Mouse (Mus musculus) adrenal gland (tissue): ENCODE measurements at regions not wholly inside any gene's neighbourhood (a gene's known extent, or its start where the extent isn't known, plus 50 kb on each side); places are given as distances from the start of the nearest gene placed in this dataset.

Experiments
- intact Hi-C: fragments of 180-260 bp; cut with DNase I; formaldehyde crosslinking; loops from one replicate; pipeline ENCODE4 v1.15.1; 2025

GRCm38 (mm10) chr16:78247189-78247588 is 54.1 kb upstream of the Cxadr start:
- intact Hi-C loops, result no loop called here

GRCm38 (mm10) chr16:78242678-78243077 is 58.6 kb upstream of the Cxadr start:
- intact Hi-C loops, result no loop called here

GRCm38 (mm10) chr16:78240152-78240551 is 61.1 kb upstream of the Cxadr start:
- intact Hi-C loops, result no loop called here

- intact Hi-C loops, result no loop called here
These were observed 63.1 kb upstream of the Cxadr start for GRCm38 (mm10) chr16:78238052-78238701.

- intact Hi-C loops, result no loop called here
These were observed 63.6 kb upstream of the Cxadr start for GRCm38 (mm10) chr16:78237641-78238051.

- intact Hi-C loops, result no loop called here
These were observed 64.3 kb upstream of the Cxadr start for GRCm38 (mm10) chr16:78236746-78237640.

GRCm38 (mm10) chr16:78232205-78232604 is 69.1 kb upstream of the Cxadr start:
- intact Hi-C loops, result no loop called here

GRCm38 (mm10) chr16:78229013-78229412 is 72.3 kb upstream of the Cxadr start:
- intact Hi-C loops, result no loop called here

GRCm38 (mm10) chr16:78222377-78222776 is 78.9 kb upstream of the Cxadr start:
- intact Hi-C loops, result no loop called here

- intact Hi-C loops, result no loop called here
These were observed 79.5 kb upstream of the Cxadr start for GRCm38 (mm10) chr16:78221781-78222180.

- intact Hi-C loops, result no loop called here
These were observed 83.7 kb upstream of the Cxadr start for GRCm38 (mm10) chr16:78217633-78218032.

- intact Hi-C loops, result no loop called here
These were observed 84.4 kb upstream of the Cxadr start for GRCm38 (mm10) chr16:78216752-78217351.

GRCm38 (mm10) chr16:78211687-78212086 is 89.6 kb upstream of the Cxadr start:
- intact Hi-C loops, result no loop called here

GRCm38 (mm10) chr16:78208321-78208720 is 93.0 kb upstream of the Cxadr start:
- intact Hi-C loops, result no loop called here

- intact Hi-C loops, result no loop called here
These were observed 97.0 kb upstream of the Cxadr start for GRCm38 (mm10) chr16:78204332-78204731.

- intact Hi-C loops, result no loop called here
These were observed 101.1 kb upstream of the Cxadr start for GRCm38 (mm10) chr16:78200044-78200830.

GRCm38 (mm10) chr16:78199252-78199651 is 102.0 kb upstream of the Cxadr start:
- intact Hi-C loops, result loop anchor here (2.0 to 5.0 kb wide), 4 partner anchors 118 to 438 kb away; no protein-coding TSS in a partner anchor

GRCm38 (mm10) chr16:78198642-78199121 is 102.6 kb upstream of the Cxadr start:
- intact Hi-C loops, result loop anchor here (2.0 to 5.0 kb wide), 4 partner anchors 118 to 439 kb away; no protein-coding TSS in a partner anchor

GRCm38 (mm10) chr16:78197252-78197896 is 103.9 kb upstream of the Cxadr start:
- intact Hi-C loops, result loop anchor here (5.0 kb wide), 3 partner anchors 150 to 440 kb away; no protein-coding TSS in a partner anchor
